Mouse (Mus musculus): ENCODE measurements around the gene Syne3. TPM values are rescaled to one million over a fixed set of nuclear protein-coding genes. Genes with fewer than 3 reads are reported as not detected.

Gene Syne3
- total RNA-seq (2021), result 1 to 10 TPM; 6.1 to 6.4 TPM

GRCm38 (mm10) chr12:105009370-105010212 lies at the start of gene Syne3:
Gene Syne3 (minus strand): TSS chr12:105009809.
- DNase-seq, result peak; percentile 83 to 84
- intact Hi-C loops (cut with DNase I), result no loop called here

GRCm38 (mm10) chr12:105055308-105055707 lies 45.7 kb upstream of the Syne3 start:
- no peak for DNase-seq
- intact Hi-C loops (cut with DNase I), result no loop called here

GRCm38 (mm10) chr12:105054041-105054440 lies 44.4 kb upstream of the Syne3 start:
- no peak for DNase-seq
- intact Hi-C loops (cut with DNase I), result no loop called here

- peak; percentile 50 to 64 for DNase-seq
- intact Hi-C loops (cut with DNase I), result loop anchor here (1.0 kb wide), 2 partner anchors 53 to 376 kb away; no protein-coding TSS in a partner anchor
Observed at GRCm38 (mm10) chr12:105050898-105051297, 41.3 kb upstream of the Syne3 start.

- intact Hi-C loops (cut with DNase I), result loop anchor here (10.0 kb wide), 1 partner anchor 535 kb away; no protein-coding TSS in a partner anchor
Observed at GRCm38 (mm10) chr12:105049813-105050212, 40.2 kb upstream of the Syne3 start.

GRCm38 (mm10) chr12:105048301-105048863 lies 38.8 kb upstream of the Syne3 start:
- intact Hi-C loops (cut with DNase I), result loop anchor here (10.0 kb wide), 1 partner anchor 536 kb away; no protein-coding TSS in a partner anchor
- no peak for DNase-seq

More at GRCm38 (mm10) chr12:105049813-105050212, 40.2 kb upstream of the Syne3 start:
- no peak for DNase-seq

- no peak for DNase-seq
- intact Hi-C loops (cut with DNase I), result loop anchor here (10.0 kb wide), 1 partner anchor 540 kb away; no protein-coding TSS in a partner anchor
Observed at GRCm38 (mm10) chr12:105044775-105045174, 35.2 kb upstream of the Syne3 start.

- no peak for DNase-seq
- intact Hi-C loops (cut with DNase I), result loop anchor here (10.0 kb wide), 1 partner anchor 542 kb away; no protein-coding TSS in a partner anchor
Observed at GRCm38 (mm10) chr12:105043081-105043480, 33.5 kb upstream of the Syne3 start.

- intact Hi-C loops (cut with DNase I), result loop anchor here (10.0 kb wide), 1 partner anchor 544 kb away; no protein-coding TSS in a partner anchor
- no peak for DNase-seq
Observed at GRCm38 (mm10) chr12:105040950-105041349, 31.3 kb upstream of the Syne3 start.

GRCm38 (mm10) chr12:105039578-105040289 lies 30.1 kb upstream of the Syne3 start:
- intact Hi-C loops (cut with DNase I), result loop anchor here (10.0 kb wide), 1 partner anchor 545 kb away; no protein-coding TSS in a partner anchor

GRCm38 (mm10) chr12:105038918-105039317 lies 29.3 kb upstream of the Syne3 start:
- intact Hi-C loops (cut with DNase I), result no loop called here
- no peak for DNase-seq

More at GRCm38 (mm10) chr12:105039578-105040289, 30.1 kb upstream of the Syne3 start:
- no peak for DNase-seq

GRCm38 (mm10) chr12:105038211-105038610 lies 28.6 kb upstream of the Syne3 start:
- DNase-seq, result no peak
- intact Hi-C loops (cut with DNase I), result no loop called here

- no peak for DNase-seq
- intact Hi-C loops (cut with DNase I), result no loop called here
Observed at GRCm38 (mm10) chr12:105034130-105034769, 24.6 kb upstream of the Syne3 start.

GRCm38 (mm10) chr12:105032832-105033775 lies 23.5 kb upstream of the Syne3 start:
- DNase-seq, result no peak
- intact Hi-C loops (cut with DNase I), result no loop called here

GRCm38 (mm10) chr12:105032147-105032831 lies 22.7 kb upstream of the Syne3 start, which contains the start of gene Glrx5:
Gene Glrx5 (plus strand): TSS chr12:105032688.
- peak; percentile 100 for DNase-seq
- intact Hi-C loops (cut with DNase I), result no loop called here

- intact Hi-C loops (cut with DNase I), result no loop called here
Observed at GRCm38 (mm10) chr12:105031081-105032058, 21.8 kb upstream of the Syne3 start.

GRCm38 (mm10) chr12:105029890-105030289 lies 20.3 kb upstream of the Syne3 start:
- intact Hi-C loops (cut with DNase I), result loop anchor here (5.0 to 10.0 kb wide), 3 partner anchors 273 to 585 kb away; no protein-coding TSS in a partner anchor

More at GRCm38 (mm10) chr12:105031081-105032058, 21.8 kb upstream of the Syne3 start:
- no peak for DNase-seq

More at GRCm38 (mm10) chr12:105029890-105030289, 20.3 kb upstream of the Syne3 start:
- DNase-seq, result no peak

Measured in heart, postnatal 10 days (tissue).